Mouse (Mus musculus): Measurements from ENCODE around the gene Gpc5. TPM values are rescaled to one million over a fixed set of nuclear protein-coding genes. Genes with fewer than 3 reads are reported as not detected.

Gene Gpc5
- polyA plus RNA-seq, 1 experiment from 2014 or later: 1.9 TPM

DNA sequence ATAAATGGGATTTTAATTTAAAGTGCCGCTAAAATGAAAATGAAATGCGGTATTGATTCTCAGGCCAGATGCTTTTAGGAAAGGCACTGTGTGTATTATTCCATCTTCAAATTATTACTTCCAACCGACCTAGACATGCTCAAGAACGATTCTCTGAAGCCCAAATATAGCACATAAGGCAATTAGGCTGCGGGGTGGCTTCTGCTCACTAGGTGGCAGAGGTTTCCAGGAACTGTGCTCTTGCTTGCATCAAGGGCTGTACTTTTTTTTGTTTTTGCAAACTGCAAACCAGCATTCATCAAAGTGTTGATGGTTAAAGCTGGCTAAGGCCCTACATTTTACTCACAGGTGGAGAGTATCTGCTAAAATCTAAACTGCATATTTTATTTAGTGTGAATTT lies 375.9 kb downstream of the Gpc5 start:
- peak; percentile 50 for DNase-seq (ENCODE audit: low spot score)

DNA sequence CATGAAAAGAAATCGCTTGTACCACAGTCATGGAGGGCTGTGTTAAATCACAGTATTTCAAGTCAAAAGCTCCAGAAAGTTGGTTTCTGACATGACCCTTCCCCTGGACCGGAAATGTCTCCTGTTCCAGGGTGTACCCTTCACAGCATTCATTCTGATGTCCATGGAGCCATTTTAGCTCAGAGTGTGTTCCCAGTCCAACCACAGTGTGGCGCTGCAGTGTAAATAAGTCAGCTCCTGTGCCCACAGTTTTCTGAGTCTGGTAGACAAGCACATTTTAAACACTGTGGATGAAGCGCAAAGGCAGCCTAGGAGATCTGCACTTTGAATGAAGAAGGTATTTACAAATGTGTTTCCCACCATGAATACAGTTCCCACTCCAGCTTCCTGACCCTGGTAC lies 383.2 kb downstream of the Gpc5 start:
- peak; percentile 60 for ATAC-seq

More for the DNA sequence above, 375.9 kb downstream of the Gpc5 start:
- Histone ChIP-seq H3K36me3 (ENCODE audit: control insufficient read depth, insufficient read depth, low read length) (no peaks in the 10 kb centered on the region), H3K27ac (ENCODE audit: low read depth, low read length) (no peak overlapping the region), H3K4me3 (ENCODE audit: low read depth, low read length) (no peak overlapping the region), H3K9me3 (replicated peaks; ENCODE audit: control insufficient read depth, low read length) (no peaks in the 10 kb centered on the region), H3K4me1 (ENCODE audit: control insufficient read depth, insufficient read depth, low read length) (no peaks in the 10 kb centered on the region), H3K4me2 (ENCODE audit: low read length) (no peak overlapping the region), H3K9ac (ENCODE audit: low read length) (no peak overlapping the region), H3K27me3 (replicated peaks; ENCODE audit: control insufficient read depth, insufficient read depth, low read length) (no peaks in the 10 kb centered on the region)
- 59% methylated on average over 5 of the region's 5 CpGs for WGBS
- ATAC-seq: no peak

DNA sequence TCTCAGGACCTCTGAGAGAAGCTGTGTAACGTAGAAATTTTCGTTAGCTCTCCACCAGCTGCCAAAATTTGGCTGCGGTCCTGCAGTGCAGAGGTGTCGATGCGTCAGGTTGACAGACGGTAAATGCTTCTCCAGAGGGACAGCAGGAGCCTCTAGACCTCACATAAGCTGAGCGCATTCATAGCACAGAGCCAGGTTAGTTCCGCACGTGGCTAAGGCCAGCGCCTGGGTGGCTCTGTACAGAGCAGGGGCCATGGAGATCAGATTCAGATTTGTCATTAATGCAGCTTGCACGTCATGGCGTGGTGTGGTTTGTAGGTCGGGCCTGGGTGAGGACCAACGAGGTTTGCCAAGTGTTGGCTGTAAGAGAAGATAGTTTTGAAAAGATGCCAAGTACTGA lies 385.3 kb downstream of the Gpc5 start:
- H3K4me2 ChIP-seq (ENCODE audit: low read length): no peak overlapping the region
- H3K36me3 ChIP-seq (ENCODE audit: control insufficient read depth, insufficient read depth, low read length): no peaks in the 10 kb centered on the region
- no peak overlapping the region for H3K27ac ChIP-seq (ENCODE audit: low read depth, low read length)
- peak; percentile 48; the same call in 1 of the 2 replicates for ATAC-seq
- H3K4me3 ChIP-seq (ENCODE audit: low read depth, low read length): no peak overlapping the region
- H3K9me3 ChIP-seq (replicated peaks; ENCODE audit: control insufficient read depth, low read length): no peaks in the 10 kb centered on the region
- WGBS: 57% methylated on average over 14 of the region's 14 CpGs
- H3K9ac ChIP-seq (ENCODE audit: low read length): no peak overlapping the region
- H3K27me3 ChIP-seq (replicated peaks; ENCODE audit: control insufficient read depth, insufficient read depth, low read length): no peaks in the 10 kb centered on the region
- no peaks in the 10 kb centered on the region for H3K4me1 ChIP-seq (ENCODE audit: control insufficient read depth, insufficient read depth, low read length)
- peak; percentile 14 for DNase-seq (ENCODE audit: low spot score)

More for the DNA sequence above, 383.2 kb downstream of the Gpc5 start:
- Histone ChIP-seq H3K4me1 (ENCODE audit: control insufficient read depth, insufficient read depth, low read length) (no peaks in the 10 kb centered on the region), H3K36me3 (ENCODE audit: control insufficient read depth, insufficient read depth, low read length) (no peaks in the 10 kb centered on the region), H3K4me3 (ENCODE audit: low read depth, low read length) (no peak overlapping the region), H3K9ac (ENCODE audit: low read length) (no peak overlapping the region), H3K4me2 (ENCODE audit: low read length) (no peak overlapping the region), H3K9me3 (replicated peaks; ENCODE audit: control insufficient read depth, low read length) (no peaks in the 10 kb centered on the region), H3K27ac (ENCODE audit: low read depth, low read length) (no peak overlapping the region), H3K27me3 (replicated peaks; ENCODE audit: control insufficient read depth, insufficient read depth, low read length) (no peaks in the 10 kb centered on the region)
- WGBS: 54% methylated on average over 4 of the region's 4 CpGs
- DNase-seq (ENCODE audit: low spot score): peak; percentile 70

DNA sequence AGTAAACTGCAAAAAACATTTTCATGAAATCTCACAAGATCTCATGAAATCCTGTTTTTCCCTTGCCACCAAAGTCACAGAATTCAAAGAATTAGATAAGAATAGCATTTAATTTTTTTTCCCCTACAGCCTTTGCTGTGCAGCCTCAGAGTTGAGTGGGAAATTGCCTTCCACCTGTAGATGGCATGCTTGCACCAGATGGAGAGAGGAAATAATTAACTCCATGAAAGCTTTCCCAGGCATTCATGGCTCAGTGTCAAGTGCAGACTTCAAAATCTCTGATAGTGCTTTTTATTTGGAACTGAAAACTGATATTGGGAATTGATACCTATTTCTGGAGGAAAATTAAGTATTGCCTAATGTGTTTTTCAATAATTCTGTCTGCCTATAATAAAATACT lies 393.1 kb downstream of the Gpc5 start:
- Histone ChIP-seq H3K36me3 (ENCODE audit: control insufficient read depth, insufficient read depth, low read length) (no peaks in the 10 kb centered on the region), H3K9me3 (replicated peaks; ENCODE audit: control insufficient read depth, low read length) (no peaks in the 10 kb centered on the region), H3K4me2 (ENCODE audit: low read length) (no peak overlapping the region), H3K27me3 (replicated peaks; ENCODE audit: control insufficient read depth, insufficient read depth, low read length) (no peaks in the 10 kb centered on the region), H3K4me3 (ENCODE audit: low read depth, low read length) (no peak overlapping the region), H3K27ac (ENCODE audit: low read depth, low read length) (no peak overlapping the region), H3K4me1 (ENCODE audit: control insufficient read depth, insufficient read depth, low read length) (no peaks in the 10 kb centered on the region), H3K9ac (ENCODE audit: low read length) (no peak overlapping the region)
- ATAC-seq (peak; percentile 85; the same call in 1 of the 2 replicates), DNase-seq (ENCODE audit: low spot score) (peak; percentile 83)

DNA sequence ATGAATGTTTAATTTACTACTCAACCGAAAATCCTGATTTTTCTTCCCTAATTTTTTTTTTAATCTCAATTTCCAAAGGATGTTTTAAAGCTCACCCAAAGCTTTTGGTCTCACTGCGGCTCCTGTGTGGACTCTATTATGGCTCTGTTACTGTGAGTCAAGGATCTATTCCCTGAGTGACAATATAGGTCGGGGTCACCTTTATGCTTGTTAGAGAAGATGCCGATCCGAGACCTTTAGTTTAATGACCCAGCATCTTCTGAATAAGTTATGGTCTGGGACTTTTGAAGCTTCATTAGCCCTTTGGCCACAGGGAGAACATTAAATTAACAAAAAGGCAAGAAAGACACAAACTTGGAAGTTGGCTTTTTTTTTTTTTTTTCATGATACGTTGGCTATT lies 408.8 kb downstream of the Gpc5 start:
- ATAC-seq: no peak
- no peaks in the 10 kb centered on the region for H3K9me3 ChIP-seq (replicated peaks; ENCODE audit: control insufficient read depth, low read length)
- H3K9ac ChIP-seq (ENCODE audit: low read length): no peak overlapping the region
- no peaks in the 10 kb centered on the region for H3K4me1 ChIP-seq (ENCODE audit: control insufficient read depth, insufficient read depth, low read length)
- H3K27me3 ChIP-seq (replicated peaks; ENCODE audit: control insufficient read depth, insufficient read depth, low read length): no peaks in the 10 kb centered on the region
- no peak overlapping the region for H3K27ac ChIP-seq (ENCODE audit: low read depth, low read length)
- WGBS: 80% methylated on average over 6 of the region's 6 CpGs
- no peak overlapping the region for H3K4me3 ChIP-seq (ENCODE audit: low read depth, low read length)
- H3K36me3 ChIP-seq (ENCODE audit: control insufficient read depth, insufficient read depth, low read length): no peaks in the 10 kb centered on the region
- no peak for DNase-seq (ENCODE audit: low spot score)
- H3K4me2 ChIP-seq (ENCODE audit: low read length): no peak overlapping the region

DNA sequence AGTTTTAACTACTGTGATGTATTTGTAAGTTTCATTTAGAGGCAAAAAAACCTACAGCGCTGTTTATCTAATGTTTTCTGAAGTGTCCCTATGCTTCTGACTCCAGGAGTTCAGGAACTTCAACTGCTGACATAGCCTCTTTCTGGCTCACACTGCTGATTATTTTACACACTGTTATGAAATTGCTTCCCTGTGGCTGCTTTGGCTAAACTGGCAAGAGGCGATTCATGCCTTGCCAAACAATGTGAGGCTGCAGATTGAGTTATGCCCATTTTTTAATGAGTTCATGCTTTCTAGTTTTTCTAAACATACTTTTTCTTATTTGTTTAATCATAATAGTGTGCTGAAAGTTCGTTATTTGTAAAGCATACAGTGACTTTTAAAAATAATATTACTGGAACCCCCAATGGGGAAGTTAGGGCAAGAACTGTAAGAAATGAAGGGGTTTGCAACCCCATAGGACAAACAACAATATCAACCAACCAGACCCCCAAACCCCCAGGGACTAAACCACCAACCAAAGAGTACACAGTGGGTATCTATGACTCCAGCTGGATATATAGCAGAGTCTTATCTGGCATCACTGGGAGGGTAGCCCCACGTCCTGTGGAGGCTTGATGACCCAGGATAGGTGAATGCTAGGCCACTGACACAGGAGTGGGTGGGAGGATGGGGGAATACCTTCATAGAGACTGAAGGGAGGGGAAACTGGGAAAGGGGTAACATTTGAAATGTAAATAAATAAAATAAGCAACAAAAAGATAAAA lies 454.7 kb downstream of the Gpc5 start:
- ATAC-seq: no peak
- Histone ChIP-seq H3K4me2 (ENCODE audit: low read length) (no peak overlapping the region), H3K36me3 (ENCODE audit: control insufficient read depth, insufficient read depth, low read length) (no peaks in the 10 kb centered on the region), H3K27me3 (replicated peaks; ENCODE audit: control insufficient read depth, insufficient read depth, low read length) (no peaks in the 10 kb centered on the region), H3K9ac (ENCODE audit: low read length) (no peak overlapping the region), H3K9me3 (replicated peaks; ENCODE audit: control insufficient read depth, low read length) (no peaks in the 10 kb centered on the region), H3K27ac (ENCODE audit: low read depth, low read length) (no peak overlapping the region), H3K4me3 (ENCODE audit: low read depth, low read length) (no peak overlapping the region), H3K4me1 (ENCODE audit: control insufficient read depth, insufficient read depth, low read length) (no peaks in the 10 kb centered on the region)
- 75% methylated on average over 4 of the region's 4 CpGs for WGBS
- DNase-seq (ENCODE audit: low spot score): peak; percentile 6

DNA sequence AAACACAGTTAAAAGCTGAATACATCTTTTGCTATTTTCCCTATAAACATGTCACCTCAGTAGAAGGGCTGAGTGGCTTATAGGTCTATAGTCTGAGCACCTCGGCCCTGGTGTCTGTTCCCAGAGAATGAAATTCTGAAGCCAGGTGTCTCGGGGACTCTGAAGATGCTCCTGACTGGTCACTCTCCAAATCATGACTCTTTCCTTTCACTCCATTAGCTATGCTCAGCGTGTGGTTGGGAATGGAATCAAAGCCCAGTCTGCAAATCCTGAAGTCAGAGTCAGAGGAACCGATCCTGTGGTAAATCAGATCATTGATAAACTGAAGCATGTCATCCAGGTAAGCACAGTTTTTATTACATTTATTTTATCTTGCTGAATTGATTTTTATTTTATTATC lies 460.0 kb downstream of the Gpc5 start:
- H3K4me2 ChIP-seq (ENCODE audit: low read length): no peak overlapping the region

DNA sequence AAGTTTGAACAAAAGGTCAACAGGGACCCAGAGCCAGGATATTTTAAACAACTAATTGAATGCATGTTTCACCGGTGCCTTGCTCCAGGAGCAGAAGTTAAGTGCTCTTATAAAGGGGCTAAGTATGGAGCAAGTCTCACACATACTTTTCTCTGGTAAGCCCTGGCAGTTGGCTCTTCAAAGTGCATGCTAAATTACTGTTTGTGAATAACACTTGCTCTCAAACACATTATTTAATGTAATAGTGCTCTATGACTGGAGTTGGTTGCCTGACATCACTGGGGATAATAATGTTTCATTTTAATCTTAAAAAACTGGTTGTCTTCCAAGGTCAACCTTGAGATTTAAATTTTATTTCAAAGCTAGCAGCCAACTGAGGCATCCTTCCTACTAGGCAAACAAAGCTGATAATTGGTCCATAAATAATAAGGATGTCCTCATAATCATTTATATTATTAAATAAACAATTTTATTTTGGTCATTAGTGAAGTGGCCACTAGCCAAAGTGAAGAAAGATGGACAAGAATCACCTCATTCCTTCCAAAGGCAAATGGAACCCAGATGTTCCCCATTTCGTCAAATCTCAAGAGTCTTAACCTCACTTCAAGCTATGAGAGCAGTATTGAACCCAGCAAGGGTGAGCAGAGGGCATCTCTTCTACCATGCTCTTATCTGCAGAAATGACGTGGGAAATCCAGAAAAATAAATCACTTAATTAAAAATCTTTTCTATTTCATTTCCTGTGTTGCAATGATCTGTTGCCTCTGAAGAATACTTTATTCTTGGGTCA lies 488.6 kb downstream of the Gpc5 start:
- WGBS: 88% methylated on average over 3 of the region's 3 CpGs
- Histone ChIP-seq H3K27ac (ENCODE audit: low read depth, low read length) (no peak overlapping the region), H3K4me2 (ENCODE audit: low read length) (no peak overlapping the region), H3K4me1 (ENCODE audit: control insufficient read depth, insufficient read depth, low read length) (no peaks in the 10 kb centered on the region), H3K9me3 (replicated peaks; ENCODE audit: control insufficient read depth, low read length) (no peaks in the 10 kb centered on the region), H3K9ac (ENCODE audit: low read length) (no peak overlapping the region), H3K27me3 (replicated peaks; ENCODE audit: control insufficient read depth, insufficient read depth, low read length) (no peaks in the 10 kb centered on the region), H3K4me3 (ENCODE audit: low read depth, low read length) (no peak overlapping the region), H3K36me3 (ENCODE audit: control insufficient read depth, insufficient read depth, low read length) (no peaks in the 10 kb centered on the region)
- ATAC-seq (no peak), DNase-seq (ENCODE audit: low spot score) (no peak)

More for the DNA sequence above, 460.0 kb downstream of the Gpc5 start:
- Histone ChIP-seq H3K4me1 (ENCODE audit: control insufficient read depth, insufficient read depth, low read length) (no peaks in the 10 kb centered on the region), H3K27ac (ENCODE audit: low read depth, low read length) (no peak overlapping the region), H3K27me3 (replicated peaks; ENCODE audit: control insufficient read depth, insufficient read depth, low read length) (no peaks in the 10 kb centered on the region), H3K9me3 (replicated peaks; ENCODE audit: control insufficient read depth, low read length) (no peaks in the 10 kb centered on the region), H3K9ac (ENCODE audit: low read length) (no peak overlapping the region), H3K36me3 (ENCODE audit: control insufficient read depth, insufficient read depth, low read length) (no peaks in the 10 kb centered on the region), H3K4me3 (ENCODE audit: low read depth, low read length) (no peak overlapping the region)
- 79% methylated on average over 4 of the region's 4 CpGs for WGBS
- DNase-seq (ENCODE audit: low spot score) (no peak), ATAC-seq (no peak)

DNA sequence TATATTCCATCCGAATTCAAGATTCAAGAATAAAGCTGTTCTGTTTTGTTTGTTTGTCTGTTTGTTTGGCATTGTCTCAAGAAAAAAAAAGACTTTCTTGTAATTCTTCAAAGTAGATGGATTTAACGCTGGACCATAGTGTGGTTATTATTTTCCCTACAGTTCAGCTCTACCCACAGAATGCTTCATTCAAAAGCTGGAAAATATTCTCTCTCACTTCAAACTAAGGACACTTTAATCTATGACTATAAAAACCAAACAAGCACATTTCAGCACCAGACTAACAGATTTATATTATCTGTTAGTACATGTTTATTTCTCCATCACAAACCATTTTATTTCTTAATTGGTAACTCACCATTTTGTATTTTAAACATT lies 489.2 kb downstream of the Gpc5 start:
- Histone ChIP-seq H3K4me2 (ENCODE audit: low read length) (no peak overlapping the region), H3K4me3 (ENCODE audit: low read depth, low read length) (no peak overlapping the region), H3K4me1 (ENCODE audit: control insufficient read depth, insufficient read depth, low read length) (no peaks in the 10 kb centered on the region), H3K27ac (ENCODE audit: low read depth, low read length) (no peak overlapping the region), H3K9me3 (replicated peaks; ENCODE audit: control insufficient read depth, low read length) (no peaks in the 10 kb centered on the region), H3K9ac (ENCODE audit: low read length) (no peak overlapping the region), H3K36me3 (ENCODE audit: control insufficient read depth, insufficient read depth, low read length) (no peaks in the 10 kb centered on the region), H3K27me3 (replicated peaks; ENCODE audit: control insufficient read depth, insufficient read depth, low read length) (no peaks in the 10 kb centered on the region)
- WGBS: 93% methylated on average over 2 of the region's 2 CpGs
- DNase-seq (ENCODE audit: low spot score) (no peak), ATAC-seq (no peak)
